Mouse (Mus musculus): ENCODE results near the gene Antxr1.

- TF ChIP-seq EP300 (IDR thresholded peaks at IDR 0.05; ENCODE audit: low read depth) (no peak), CTCF (IDR thresholded peaks at IDR 0.05; ENCODE audit: low read depth) (no peak)
Measured at GRCm38 (mm10) chr6:87133520-87133919, 202.1 kb downstream of the Antxr1 start.
